Mouse (Mus musculus) embryonic stem cell, embryonic (primary cell): ENCODE data around the gene Anapc7.

Experiments used
- CTCF ChIA-PET, 4 experiments: fragments of 300-600 bp in 2 of 4; fragments of 350-600 bp in 2 of 4; sonication (Branson Sonifier 250); formaldehyde crosslinking; loops; one replicate each; lab custom pipeline; 2022; ENCODE audit warnings: inconsistent platforms in 2 of 4; lab: Charles Lee
- POLR2A ChIA-PET, 4 experiments: fragments of 300-600 bp in 2 of 4; fragments of 350-600 bp in 2 of 4; sonication (Branson Sonifier 250); formaldehyde crosslinking; loops; one replicate each; lab custom pipeline; 2022; ENCODE audit warnings: antibody characterized with exemption in 4 of 4, inconsistent platforms in 1 of 4; lab: Charles Lee

Gene Anapc7

DNA sequence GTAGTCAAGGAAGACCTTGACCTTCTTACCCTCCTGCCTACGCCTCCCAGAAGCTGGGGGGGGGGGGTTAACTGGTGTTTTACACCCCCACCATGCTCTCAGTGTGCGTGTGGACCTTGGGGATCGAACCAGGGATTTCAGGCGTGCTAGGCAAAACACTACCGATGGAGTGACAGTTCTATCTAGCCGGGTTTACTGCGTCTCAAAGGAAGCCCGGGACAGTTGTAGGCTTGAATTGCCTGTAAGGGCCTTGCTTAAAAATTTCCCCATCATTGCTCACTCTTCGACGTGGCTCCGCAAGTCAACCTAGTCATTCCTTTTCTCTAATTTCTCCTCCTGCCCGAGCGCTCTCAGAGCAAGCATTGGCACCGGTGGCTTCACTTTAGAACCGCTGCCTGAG, 1.6 kb downstream of the Anapc7 start:
- POLR2A ChIA-PET = interaction anchor here (0.6 to 3.0 kb wide), 6 partner anchors 17 to 698 kb away, joined by 3 to 13 read pairs (median 3); no protein-coding TSS in a partner anchor

DNA sequence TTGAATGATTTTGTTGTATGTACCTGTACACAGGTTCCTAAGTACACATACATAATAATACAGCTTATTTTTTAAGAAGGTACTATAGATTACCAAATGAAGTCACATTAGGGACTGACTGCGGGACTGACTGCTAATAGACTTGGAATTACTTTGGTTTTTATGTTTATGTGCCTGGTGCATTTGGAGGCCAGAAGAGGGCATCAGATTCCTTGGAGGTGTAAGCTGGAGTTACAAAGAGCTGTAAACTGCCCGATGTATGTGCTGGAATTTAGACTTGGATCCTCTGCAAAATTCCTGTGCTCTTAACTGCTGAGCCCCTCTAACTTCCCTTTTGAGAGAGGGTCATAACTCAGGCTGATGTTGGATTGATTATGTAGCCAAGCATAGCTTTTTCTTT, 4.1 kb downstream of the Anapc7 start:
- POLR2A ChIA-PET = interaction anchor here in 3 of 4 experiments (0.6 to 6.0 kb wide), 23 partner anchors 9 to 399 kb away, joined by 3 to 31 read pairs (median 4); partner anchors contain the start of gene Atp2a2 (in 1 of the 3)
- CTCF ChIA-PET = interaction anchor here in 2 of 4 experiments (0.7 to 1.2 kb wide), 6 partner anchors 15 to 345 kb away, joined by 3 to 4 read pairs (median 3); no protein-coding TSS in a partner anchor

More for the DNA sequence above, 1.6 kb downstream of the Anapc7 start:
- CTCF ChIA-PET = interaction anchor here in 2 of 4 experiments (0.6 kb wide), 2 partner anchors 25 to 69 kb away, joined by 3 to 4 read pairs; partner anchors contain the start of genes Rad9b (in 1 of the 2) and Vps29 (in 1 of the 2)

DNA sequence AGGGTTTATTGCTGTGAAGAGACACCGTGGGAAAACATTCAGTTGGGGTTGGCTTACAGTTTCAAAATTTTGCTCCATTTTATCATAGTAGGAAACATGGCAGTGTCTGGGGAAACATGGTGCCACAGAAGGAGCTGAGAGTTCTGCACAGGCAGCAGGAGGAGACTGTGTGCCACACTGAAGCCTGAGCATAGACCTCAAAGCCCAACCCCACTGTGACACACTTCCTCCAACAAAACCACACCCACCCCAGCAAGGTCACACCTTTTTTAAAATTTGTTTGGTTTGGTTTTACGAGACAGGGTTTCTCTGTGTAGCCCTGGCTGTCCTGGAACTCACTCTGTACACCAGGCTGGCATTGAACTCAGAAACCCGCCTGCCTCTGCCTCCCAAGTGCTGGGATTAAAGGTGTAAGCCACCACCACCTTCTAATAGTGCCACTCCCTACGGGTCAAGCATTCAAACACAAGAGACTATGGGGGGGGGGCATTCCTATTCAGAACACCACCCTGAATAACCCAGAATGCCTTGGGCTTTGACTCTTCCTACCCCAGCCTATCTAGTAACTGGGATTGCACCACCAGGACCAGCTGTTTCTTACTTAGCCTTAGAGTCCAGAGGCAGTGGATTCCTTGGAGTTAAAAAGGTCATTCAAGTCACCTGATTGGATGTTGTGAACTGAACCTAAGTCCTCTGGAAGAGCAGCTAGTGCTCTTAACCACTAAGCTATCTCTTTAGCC, 8.7 kb downstream of the Anapc7 start:
- POLR2A ChIA-PET = interaction anchor here in 3 of 4 experiments (0.5 to 3.1 kb wide), 23 partner anchors 9 to 565 kb away, joined by 3 to 26 read pairs (median 4); partner anchors contain the start of gene Atp2a2 (in 1 of the 3)
- CTCF ChIA-PET = interaction anchor here in 2 of 4 experiments (0.6 to 0.7 kb wide), 4 partner anchors 20 to 589 kb away, joined by 3 to 4 read pairs (median 4); no protein-coding TSS in a partner anchor

DNA sequence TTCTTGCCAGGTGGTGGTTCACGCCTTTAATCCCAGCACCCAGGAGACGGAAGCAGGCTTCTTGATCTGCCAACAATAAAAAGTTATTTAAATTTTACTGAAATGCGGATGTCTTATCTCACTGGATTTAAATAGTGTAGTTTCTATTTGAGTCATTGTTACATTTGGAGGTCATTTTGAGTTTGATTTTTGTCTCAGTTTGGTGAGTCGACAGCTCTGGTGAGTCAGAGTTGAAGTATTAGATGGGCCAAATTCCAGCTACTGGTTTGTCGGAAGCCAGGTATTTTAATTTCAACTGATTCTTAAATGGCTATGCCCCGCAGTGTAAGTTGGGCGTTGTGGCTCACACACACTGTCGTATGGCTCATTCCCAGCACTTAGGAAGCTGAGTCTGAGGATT, 9.7 kb downstream of the Anapc7 start:
- CTCF ChIA-PET = interaction anchor here in 2 of 4 experiments (0.5 to 0.7 kb wide), 2 partner anchors 381 to 467 kb away, joined by 3 to 5 read pairs; no protein-coding TSS in a partner anchor
- POLR2A ChIA-PET = interaction anchor here (0.7 to 4.3 kb wide), 25 partner anchors 8 to 449 kb away, joined by 3 to 26 read pairs (median 4); partner anchors contain the start of genes Anapc5 (in 1 of the 4), Anapc7 (in 1 of the 4) and Atp2a2 (in 1 of the 4)

DNA sequence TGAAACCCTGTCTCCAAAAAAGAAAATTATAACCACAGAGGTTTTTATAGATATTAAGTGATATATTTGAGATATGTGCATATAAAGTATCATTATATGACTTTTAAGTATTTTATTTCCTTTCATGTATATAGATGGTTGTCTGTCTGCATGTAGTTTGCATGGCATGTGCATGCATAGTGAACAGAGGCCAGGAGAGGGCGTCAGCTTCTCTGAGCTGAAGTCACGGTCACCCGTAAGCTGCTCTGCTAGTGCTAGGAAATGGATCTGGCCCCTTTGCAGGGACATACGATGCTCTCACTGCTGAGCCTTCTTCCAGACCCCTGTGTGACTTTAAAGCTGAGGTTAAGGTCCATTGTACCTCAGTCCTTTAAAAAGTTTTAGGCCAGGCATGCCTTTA, 13.0 kb downstream of the Anapc7 start:
- ChIA-PET CTCF (interaction anchor here in 2 of 4 experiments (0.6 to 1.0 kb wide), 5 partner anchors 14 to 193 kb away, joined by 3 to 7 read pairs (median 5); no protein-coding TSS in a partner anchor), POLR2A (interaction anchor here in 3 of 4 experiments (0.8 to 4.3 kb wide), 9 partner anchors 9 to 212 kb away, joined by 3 to 26 read pairs (median 3); partner anchors contain the start of gene Gpn3 (in 1 of the 3))

DNA sequence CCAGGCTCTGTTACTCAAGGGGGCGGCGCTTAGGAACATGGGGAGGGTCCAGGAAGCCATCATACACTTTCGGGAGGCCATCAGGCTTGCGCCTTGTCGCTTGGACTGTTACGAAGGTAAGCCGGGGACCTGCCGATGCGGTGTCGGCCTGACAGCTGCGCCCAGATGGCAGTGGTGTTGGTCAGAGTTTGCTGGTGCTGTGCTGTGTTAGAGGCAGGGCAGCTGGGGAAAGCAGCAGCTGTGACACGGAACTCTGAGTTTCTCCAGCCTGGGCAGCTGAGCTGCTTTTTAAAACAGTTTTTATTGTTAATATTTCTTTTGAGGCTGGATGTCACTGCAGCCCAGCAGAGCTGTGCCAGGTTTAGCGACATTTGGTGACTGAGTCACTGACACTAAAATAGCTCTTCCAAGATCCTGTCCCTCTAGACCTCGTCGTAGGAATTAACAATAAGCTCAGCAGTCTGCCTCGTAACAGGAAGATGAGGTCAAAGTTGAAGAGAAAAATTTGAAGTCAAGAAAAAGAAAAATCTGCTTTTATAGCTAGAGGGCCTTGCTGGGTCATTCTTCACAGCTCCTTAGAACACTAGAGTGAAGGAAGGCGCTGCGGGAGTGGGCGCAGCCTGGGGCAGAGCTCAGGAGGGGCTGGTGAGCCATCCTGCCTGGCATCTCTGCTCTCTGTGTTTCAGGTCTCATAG, 18.1 kb downstream of the Anapc7 start:
- CTCF ChIA-PET = interaction anchor here in 3 of 4 experiments (0.5 to 2.0 kb wide), 8 partner anchors 10 to 188 kb away, joined by 3 to 5 read pairs (median 3); no protein-coding TSS in a partner anchor

DNA sequence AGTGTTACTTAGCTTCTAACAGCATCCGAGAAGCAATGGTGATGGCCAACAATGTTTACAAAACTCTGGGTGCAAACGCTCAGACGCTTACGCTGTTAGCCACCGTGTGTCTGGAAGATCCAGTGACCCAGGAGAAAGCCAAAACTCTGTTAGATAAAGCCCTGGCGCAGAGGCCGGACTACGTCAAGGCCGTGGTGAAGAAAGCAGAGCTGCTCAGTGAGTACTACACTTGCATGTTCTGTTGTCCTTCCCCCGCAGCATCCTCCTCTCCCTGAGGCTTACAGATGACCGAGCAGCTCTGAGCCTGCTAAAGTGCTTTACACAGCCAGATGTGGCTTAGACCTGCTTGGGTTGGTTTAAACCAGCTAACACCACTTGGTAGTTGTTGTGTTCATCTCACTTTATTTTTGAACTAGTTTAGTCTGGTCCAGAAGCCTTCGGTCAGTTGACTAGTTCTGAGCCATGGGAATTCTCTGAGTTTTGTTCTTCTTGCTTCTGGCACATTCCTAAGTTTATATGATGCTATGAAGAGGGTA, 18.7 kb downstream of the Anapc7 start:
- CTCF ChIA-PET = interaction anchor here in 3 of 4 experiments (0.5 to 2.0 kb wide), 7 partner anchors 9 to 418 kb away, joined by 3 to 5 read pairs (median 3); no protein-coding TSS in a partner anchor
- POLR2A ChIA-PET = interaction anchor here (0.6 to 11.1 kb wide), 50 partner anchors 8 to 383 kb away, joined by 3 to 112 read pairs (median 4); partner anchors contain the start of genes Anapc7 (in 1 of the 4), Atp2a2 (in 1 of the 4), Rad9b (in 1 of the 4) and Tctn1 (in 1 of the 4)

More for the DNA sequence above, 18.1 kb downstream of the Anapc7 start:
- POLR2A ChIA-PET = interaction anchor here (0.5 to 11.1 kb wide), 52 partner anchors 9 to 383 kb away, joined by 3 to 112 read pairs (median 3); partner anchors contain the start of genes Atp2a2 (in 2 of the 4), Anapc7 (in 1 of the 4), Rad9b (in 1 of the 4) and Tctn1 (in 1 of the 4)

DNA sequence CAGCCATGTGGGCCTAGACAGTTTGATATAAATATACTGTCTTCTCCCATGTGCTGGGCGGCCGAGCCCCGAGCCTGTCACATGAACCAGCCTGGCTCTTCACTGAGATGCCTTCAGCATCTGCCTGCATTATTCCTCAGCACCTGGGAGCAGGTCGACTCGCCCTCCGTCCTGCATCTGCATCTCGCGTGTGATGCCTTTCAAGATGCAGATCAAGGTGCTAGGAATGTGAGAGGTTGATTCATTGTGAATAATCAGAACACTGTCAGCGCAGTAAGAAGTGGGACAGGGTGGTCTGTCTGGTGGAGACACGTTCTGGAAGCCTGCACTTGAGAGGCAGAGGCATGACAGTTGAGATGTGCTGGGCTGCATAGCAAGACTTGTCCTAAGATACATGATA, 23.0 kb downstream of the Anapc7 start:
- ChIA-PET POLR2A (interaction anchor here in 1 of 4 experiments (11.1 kb wide), 1 partner anchor 9 kb away, joined by 112 read pairs; no protein-coding TSS in a partner anchor), CTCF (no interaction called here)

DNA sequence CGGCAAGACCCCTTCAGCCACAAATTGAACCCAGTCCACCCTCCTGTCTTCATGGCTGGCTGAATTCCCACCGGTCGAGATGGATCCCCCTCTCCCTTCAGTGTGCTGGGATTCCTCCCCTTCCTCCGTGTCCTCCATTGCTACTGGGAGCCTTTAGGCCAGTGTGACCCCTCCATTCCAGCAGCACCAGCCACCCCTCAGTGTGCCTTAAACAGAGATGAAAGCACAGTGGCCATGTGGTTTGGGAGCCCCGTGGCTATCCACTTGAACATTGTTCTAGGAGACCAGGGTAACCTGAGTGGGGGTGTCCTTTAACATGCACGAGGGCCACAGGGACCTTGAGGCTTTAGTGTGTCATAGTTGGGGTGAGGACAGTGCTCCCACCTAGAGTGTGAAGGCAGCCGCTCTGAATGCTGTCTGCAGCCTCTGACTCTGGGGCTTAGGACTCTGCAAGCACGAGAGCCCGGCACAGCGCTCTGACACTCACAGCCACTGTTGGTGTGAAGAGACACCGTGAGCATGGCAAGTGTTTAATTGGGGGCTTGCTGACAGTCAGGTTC, 23.6 kb downstream of the Anapc7 start:
- CTCF ChIA-PET = no interaction called here
- POLR2A ChIA-PET = interaction anchor here in 2 of 4 experiments (0.9 to 11.1 kb wide), 10 partner anchors 8 to 263 kb away, joined by 3 to 112 read pairs (median 4); partner anchors contain the start of genes Atp2a2 (in 1 of the 2) and P2rx4 (in 1 of the 2)

DNA sequence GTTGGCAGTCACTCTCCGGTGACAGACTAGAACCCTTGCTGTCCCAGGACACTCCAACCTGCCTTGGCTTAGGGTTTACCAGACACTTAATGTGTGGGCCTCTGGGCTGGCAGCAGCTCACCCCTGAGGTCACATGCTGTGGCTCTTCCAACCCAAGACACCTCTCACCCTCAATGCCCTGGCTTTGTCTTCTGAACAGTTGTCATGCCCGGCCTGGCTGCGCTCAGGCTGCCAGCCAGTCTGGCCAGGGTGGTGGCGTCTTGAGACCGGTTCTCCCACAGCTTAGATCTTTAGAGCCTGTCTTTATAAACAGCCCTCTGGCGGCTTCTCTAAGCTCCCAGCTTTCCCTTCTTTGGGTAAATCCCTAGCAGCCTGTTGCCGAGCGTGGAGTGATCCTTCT, 26.4 kb downstream of the Anapc7 start:
- ChIA-PET POLR2A (interaction anchor here in 3 of 4 experiments (0.6 to 4.6 kb wide), 21 partner anchors 8 to 404 kb away, joined by 3 to 18 read pairs (median 4); partner anchors contain the start of gene P2rx4 (in 2 of the 3)), CTCF (interaction anchor here in 2 of 4 experiments (0.5 to 0.7 kb wide), 2 partner anchors 358 to 364 kb away, joined by 3 to 4 read pairs; no protein-coding TSS in a partner anchor)

DNA sequence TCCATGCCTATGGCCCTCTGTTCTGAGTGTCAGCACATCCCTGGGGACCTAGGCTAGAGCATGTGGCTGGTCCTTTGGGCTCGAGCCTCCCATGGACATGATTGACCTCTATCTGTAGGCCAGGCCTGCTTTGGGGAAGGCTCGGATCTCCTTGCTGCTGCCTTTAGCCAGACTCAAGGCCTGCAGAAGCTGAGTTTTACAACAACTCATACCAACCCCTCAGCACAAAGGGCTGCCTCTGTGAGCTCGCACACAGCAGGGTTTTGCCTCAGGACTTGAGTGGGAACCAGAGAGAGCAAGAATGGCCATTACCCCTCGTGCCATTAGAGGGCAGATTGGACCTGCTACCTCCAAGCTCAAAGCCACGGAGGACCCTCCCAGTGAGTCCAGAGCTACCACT, 27.4 kb downstream of the Anapc7 start:
- POLR2A ChIA-PET = interaction anchor here (0.5 to 7.4 kb wide), 31 partner anchors 8 to 1672 kb away, joined by 3 to 85 read pairs (median 4); no protein-coding TSS in a partner anchor
- CTCF ChIA-PET = interaction anchor here in 2 of 4 experiments (0.6 to 1.4 kb wide), 6 partner anchors 9 to 606 kb away, joined by 3 to 9 read pairs (median 4); no protein-coding TSS in a partner anchor

DNA sequence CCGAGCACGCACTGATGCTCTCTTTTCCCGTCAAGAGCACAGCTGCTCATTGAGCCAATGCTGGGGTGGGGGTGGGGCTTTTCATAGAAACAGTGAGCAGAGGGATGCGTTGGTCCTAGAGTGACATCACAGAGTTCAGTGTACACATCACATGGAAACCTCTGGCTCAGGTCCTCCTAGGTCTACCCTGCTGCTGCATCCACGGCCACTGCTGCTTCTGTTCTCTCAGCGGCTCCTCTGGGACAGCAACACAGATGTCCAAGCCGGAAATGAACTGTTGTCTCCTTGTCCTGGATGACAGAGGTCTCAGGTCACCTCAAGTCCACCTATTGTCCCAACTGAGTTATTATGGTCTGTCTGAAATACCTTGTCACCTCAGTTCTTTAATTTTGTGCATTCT, 28.5 kb downstream of the Anapc7 start:
- CTCF ChIA-PET = interaction anchor here (0.5 to 1.4 kb wide), 8 partner anchors 10 to 1065 kb away, joined by 3 to 9 read pairs (median 4); partner anchors contain the start of gene Rad9b (in 1 of the 4)
- POLR2A ChIA-PET = interaction anchor here (0.6 to 7.4 kb wide), 30 partner anchors 8 to 268 kb away, joined by 3 to 85 read pairs (median 4); no protein-coding TSS in a partner anchor

DNA sequence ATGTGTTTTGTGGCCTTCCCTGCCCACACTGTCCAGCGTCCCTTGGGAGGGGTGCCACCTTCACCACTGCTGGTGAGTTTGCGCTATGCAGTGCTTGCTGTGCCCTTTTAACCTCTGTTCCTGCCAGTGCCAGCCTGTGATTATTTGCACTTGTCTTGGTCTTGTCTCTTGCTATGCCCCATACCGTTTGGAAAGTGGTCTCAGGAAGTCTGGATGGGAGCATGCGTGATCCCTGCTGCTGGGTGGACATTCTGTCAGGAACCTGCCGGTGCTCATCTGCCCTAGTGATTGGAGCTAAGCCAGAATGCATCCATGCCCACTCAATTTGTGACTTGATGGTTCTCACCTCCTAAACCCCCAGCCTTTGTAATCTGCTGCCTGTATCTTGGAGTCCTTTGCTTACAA, 29.4 kb downstream of the Anapc7 start:
- CTCF ChIA-PET = no interaction called here

DNA sequence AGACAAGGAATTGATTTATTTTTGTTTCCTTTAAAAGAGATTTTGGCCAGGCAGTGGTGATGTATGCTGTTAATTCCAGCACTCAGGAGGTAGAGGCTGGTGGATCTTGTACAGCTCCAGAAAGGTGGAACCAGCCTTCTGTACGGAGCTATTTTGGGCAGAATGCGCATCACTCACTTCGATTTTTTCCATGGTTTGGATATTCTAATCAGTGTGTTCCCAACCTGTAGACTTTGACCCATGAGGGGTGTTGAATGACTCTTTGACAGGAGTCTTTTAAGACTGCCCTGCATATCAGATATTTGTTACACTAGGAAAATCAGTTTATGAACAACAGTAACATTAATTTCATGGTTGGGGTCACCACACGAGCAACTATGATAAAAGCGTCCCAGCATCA, 29.8 kb downstream of the Anapc7 start:
- CTCF ChIA-PET = no interaction called here
- POLR2A ChIA-PET = interaction anchor here in 3 of 4 experiments (0.7 to 7.4 kb wide), 14 partner anchors 10 to 270 kb away, joined by 3 to 112 read pairs (median 11); no protein-coding TSS in a partner anchor

More for the DNA sequence above, 29.4 kb downstream of the Anapc7 start:
- POLR2A ChIA-PET = interaction anchor here in 3 of 4 experiments (0.6 to 7.4 kb wide), 10 partner anchors 9 to 184 kb away, joined by 3 to 112 read pairs (median 20); no protein-coding TSS in a partner anchor

DNA sequence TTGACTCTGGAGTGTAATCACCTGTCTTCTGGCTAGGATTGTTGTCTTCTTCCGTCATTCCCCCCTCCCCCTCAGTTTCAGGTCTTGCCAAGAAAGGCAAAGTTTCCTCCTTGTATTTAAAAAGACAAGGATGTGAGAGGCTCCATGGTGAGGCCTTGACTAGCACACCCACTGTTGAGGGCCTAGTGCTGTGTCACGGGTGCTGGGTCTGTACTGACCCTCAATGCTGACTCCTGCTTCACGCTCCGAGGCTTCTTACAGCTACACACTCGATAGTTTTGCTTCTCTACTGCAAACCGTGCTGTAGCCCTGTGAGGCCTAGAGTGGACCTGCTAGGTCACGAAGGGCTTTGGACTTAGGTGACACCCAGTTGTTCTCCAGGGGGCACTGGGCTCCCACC, 30.7 kb downstream of the Anapc7 start:
- ChIA-PET CTCF (interaction anchor here in 1 of 4 experiments (0.9 kb wide), 1 partner anchor 280 kb away, joined by 3 read pairs; no protein-coding TSS in a partner anchor), POLR2A (interaction anchor here in 3 of 4 experiments (0.6 to 7.4 kb wide), 42 partner anchors 9 to 541 kb away, joined by 3 to 112 read pairs (median 7); partner anchors contain the start of genes Atp2a2 (in 2 of the 3), P2rx4 (in 2 of the 3), Ift81 (in 1 of the 3) and Tctn1 (in 1 of the 3))

DNA sequence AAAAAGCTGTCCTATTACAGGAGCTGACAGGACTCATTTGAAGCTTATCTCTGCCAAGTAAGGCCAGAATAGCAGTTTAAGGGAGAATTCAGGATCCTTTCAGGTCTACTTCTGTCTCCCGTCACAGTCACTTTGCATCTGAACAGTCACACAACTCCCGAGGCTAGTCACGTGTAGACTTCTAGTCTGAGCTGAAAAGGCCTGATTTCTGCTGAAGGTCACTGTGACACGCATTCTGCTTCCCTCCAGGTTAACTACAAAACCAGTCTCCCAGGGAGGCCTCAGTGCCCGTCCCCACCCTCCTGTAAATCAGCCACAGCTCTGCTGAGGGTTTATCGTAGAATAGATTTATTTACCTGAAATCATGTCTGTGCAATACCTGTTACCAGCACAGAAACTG, 31.7 kb downstream of the Anapc7 start:
- CTCF ChIA-PET = interaction anchor here in 3 of 4 experiments (0.5 to 1.8 kb wide), 14 partner anchors 10 to 428 kb away, joined by 3 to 7 read pairs (median 3); partner anchors contain the start of gene Tctn1 (in 1 of the 3)
- POLR2A ChIA-PET = interaction anchor here (0.5 to 7.4 kb wide), 86 partner anchors 8 to 685 kb away, joined by 3 to 112 read pairs (median 5); partner anchors contain the start of genes Atp2a2 (in 2 of the 4), P2rx4 (in 2 of the 4), Anapc5 (in 1 of the 4) and Anapc7 (in 1 of the 4)
